Mouse (Mus musculus): ENCODE results near the gene Ctrc.

DNA sequence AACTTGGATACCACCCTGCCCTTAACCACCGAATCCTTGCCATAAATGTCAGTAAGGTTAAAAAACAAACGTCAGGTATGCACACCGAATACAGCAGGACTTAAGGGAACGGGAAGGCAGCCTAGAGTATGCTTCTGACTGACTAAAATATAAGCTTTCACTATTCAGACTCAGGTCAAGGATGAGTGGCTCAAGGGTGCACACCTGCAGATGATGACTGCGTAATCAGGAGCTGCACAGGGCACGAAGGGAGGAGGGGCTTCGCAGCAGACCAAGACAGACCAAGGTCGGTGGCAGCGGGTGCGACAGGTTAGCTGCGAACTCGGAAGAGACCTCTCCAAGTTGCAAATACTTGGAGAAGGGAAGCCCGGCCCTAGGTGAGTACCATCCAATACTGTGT is 60.0 kb downstream of the Ctrc start:
- TF ChIP-seq POLR2A (IDR thresholded peaks at IDR 0.05; ENCODE audit: borderline replicate concordance, control insufficient read depth, low read depth, low read length) = no peak
- no peak for TF ChIP-seq CTCF (IDR thresholded peaks at IDR 0.05; ENCODE audit: control insufficient read depth, insufficient read depth, low read length)
